Mouse (Mus musculus): ENCODE results near the gene Dhrs13.
"Not testable (repeated sequence)": the region's sequence is repeated elsewhere in the genome, so short reads cannot be mapped to it uniquely, and the experiment has no call there.

Gene Dhrs13

GRCm38 (mm10) chr11:78042290-78042870, 10.3 kb downstream of the Dhrs13 start:
- DNase-seq (ENCODE audit: low spot score in 2 of 2): not testable (repeated sequence)

- peak in 1 of 2 experiments; percentile 15 for DNase-seq (ENCODE audit: low spot score in 2 of 2)
Measured at GRCm38 (mm10) chr11:78044758-78045251, 12.7 kb downstream of the Dhrs13 start.

GRCm38 (mm10) chr11:78048637-78049036, 16.6 kb downstream of the Dhrs13 start:
- DNase-seq (ENCODE audit: low spot score in 2 of 2): not testable (repeated sequence)

GRCm38 (mm10) chr11:78053078-78053477, 21.0 kb downstream of the Dhrs13 start:
- no peak for DNase-seq (ENCODE audit: low spot score in 2 of 2)

GRCm38 (mm10) chr11:78056946-78057345, 24.9 kb downstream of the Dhrs13 start:
- no peak for DNase-seq (ENCODE audit: low spot score in 2 of 2)

- peak in 1 of 2 experiments; percentile 48 for DNase-seq (ENCODE audit: low spot score in 2 of 2)
Measured at GRCm38 (mm10) chr11:78059833-78060757, 28.0 kb downstream of the Dhrs13 start.

- no peak for DNase-seq (ENCODE audit: low spot score in 2 of 2)
Measured at GRCm38 (mm10) chr11:78062563-78062962, 30.5 kb downstream of the Dhrs13 start.

GRCm38 (mm10) chr11:78065906-78066305, 33.8 kb downstream of the Dhrs13 start:
- no peak for DNase-seq (ENCODE audit: low spot score in 2 of 2)

- DNase-seq (ENCODE audit: low spot score in 2 of 2): no peak
Measured at GRCm38 (mm10) chr11:78066641-78067040, 34.6 kb downstream of the Dhrs13 start.

- no peak for DNase-seq (ENCODE audit: low spot score in 2 of 2)
Measured at GRCm38 (mm10) chr11:78067566-78067965, 35.5 kb downstream of the Dhrs13 start.

GRCm38 (mm10) chr11:78069130-78069529, 37.0 kb downstream of the Dhrs13 start:
- no peak for DNase-seq (ENCODE audit: low spot score in 2 of 2)

- no peak for DNase-seq (ENCODE audit: low spot score in 2 of 2)
Measured at GRCm38 (mm10) chr11:78069646-78070045, 37.6 kb downstream of the Dhrs13 start.

GRCm38 (mm10) chr11:78071938-78072337, 39.9 kb downstream of the Dhrs13 start:
- DNase-seq (ENCODE audit: low spot score in 2 of 2): no peak

GRCm38 (mm10) chr11:78072425-78073130, 40.5 kb downstream of the Dhrs13 start:
- no peak for DNase-seq (ENCODE audit: low spot score in 2 of 2)

- no peak for DNase-seq (ENCODE audit: low spot score in 2 of 2)
Measured at GRCm38 (mm10) chr11:78073577-78074276, 41.6 kb downstream of the Dhrs13 start.

- no peak for DNase-seq (ENCODE audit: low spot score in 2 of 2)
Measured at GRCm38 (mm10) chr11:78074277-78074652, 42.2 kb downstream of the Dhrs13 start.

- DNase-seq (ENCODE audit: low spot score in 2 of 2): no peak
Measured at GRCm38 (mm10) chr11:78074666-78075065, 42.6 kb downstream of the Dhrs13 start.

GRCm38 (mm10) chr11:78079961-78080921, 48.2 kb downstream of the Dhrs13 start, which contains the start of gene Eral1:
Eral1 (minus strand) TSS chr11:78080383.
- DNase-seq (ENCODE audit: low spot score in 2 of 2): peak; percentile 40 to 82

GRCm38 (mm10) chr11:78083595-78083994, 51.5 kb downstream of the Dhrs13 start:
- DNase-seq (ENCODE audit: low spot score in 2 of 2): no peak

GRCm38 (mm10) chr11:78086925-78087479, 54.9 kb downstream of the Dhrs13 start:
- no peak for DNase-seq (ENCODE audit: low spot score in 2 of 2)
